Mouse (Mus musculus) heart, embryonic 15.5 days (tissue): ENCODE measurements around the gene Zfp142. TPM values are rescaled to one million over a fixed set of nuclear protein-coding genes. Genes with fewer than 3 reads are reported as not detected.

Experiments
- ATAC-seq: fragments of 200-750 bp; cut with Nextera tagmentation; replicated peaks from 2 replicates; pipeline ENCODE4 v1.8.0; 2017; ENCODE audit warnings: low read depth, moderate TSS enrichment; ENCODE audit not compliant: insufficient number of reproducible peaks, insufficient read depth, low FRiP score
- H3K27ac ChIP-seq: fragments of 300-500 bp; sonication (generic); 2 replicates; pipeline ENCODE4 v1.5.1; 2015; ENCODE audit warnings: mild to moderate bottlenecking, inconsistent platforms
- H3K27me3 ChIP-seq: fragments of 300-500 bp; sonication (generic); 2 replicates; pipeline ENCODE4 v1.6.1; 2015; ENCODE audit warnings: inconsistent platforms
- H3K36me3 ChIP-seq: fragments of 300-500 bp; sonication (generic); 2 replicates; pipeline ENCODE4 v1.6.1; 2015; ENCODE audit warnings: mild to moderate bottlenecking, inconsistent platforms
- H3K4me1 ChIP-seq: fragments of 300-500 bp; sonication (generic); replicated peaks from 2 replicates; pipeline ENCODE4 v1.6.1; 2015; ENCODE audit warnings: inconsistent platforms
- H3K4me2 ChIP-seq: fragments of 300-500 bp; sonication (generic); 2 replicates; pipeline ENCODE4 v1.6.1; 2015; ENCODE audit warnings: inconsistent platforms, mild to moderate bottlenecking, moderate library complexity
- H3K4me3 ChIP-seq: fragments of 300-500 bp; sonication (generic); 2 replicates; pipeline ENCODE4 v1.5.1; 2015; ENCODE audit warnings: mild to moderate bottlenecking, inconsistent platforms
- H3K9ac ChIP-seq: fragments of 300-500 bp; sonication (generic); 2 replicates; pipeline ENCODE4 v1.6.1; 2015; ENCODE audit warnings: mild to moderate bottlenecking, inconsistent platforms
- H3K9me3 ChIP-seq: fragments of 300-500 bp; sonication (generic); replicated peaks from 2 replicates; pipeline ENCODE4 v1.6.1; 2016; ENCODE audit warnings: inconsistent platforms
- WGBS: fragments of 180-500 bp; shearing (Covaris S2); methylation state at CpG from one replicate; pipeline ENCODE4 v1.1.7; 2015; ENCODE audit warnings: mixed read lengths; 5-methylcytosine and 5-hydroxymethylcytosine counted together
- polyA plus RNA-seq: library from polyadenylated mRNA; unstranded; fragments of >200 nt; fragmentation: Nextera tagmentation; extraction: Ambion mirVana; gene quantifications from 2 replicates; pipeline ENCODE4 v1.2.1, GENCODE M21; 2015

Gene Zfp142
- polyA plus RNA-seq: 4.4 and 6.0 TPM in 2 replicates

GRCm38 (mm10) chr1:74587773-74588445 is at the start of gene Zfp142, which contains the start of gene Bcs1l:
Gene Zfp142 (minus strand): TSS chr1:74588246.
Gene Bcs1l (plus strand): TSS chr1:74588289.
- H3K4me1 ChIP-seq: peaks cover 34% of the 10 kb centered on the region
- peak; percentile 99 for ATAC-seq
- H3K27ac ChIP-seq: peak within 1 kb of the TSS; percentile 88
- H3K36me3 ChIP-seq: peaks cover 23% of the 10 kb centered on the region
- H3K27me3 ChIP-seq: no peaks in the 10 kb centered on the region
- H3K4me2 ChIP-seq: peak within 1 kb of the TSS; percentile 76
- WGBS: 0% methylated on average over 48 of the region's 48 CpGs
- no peaks in the 10 kb centered on the region for H3K9me3 ChIP-seq
- peak within 1 kb of the TSS; percentile 86 for H3K9ac ChIP-seq
- H3K4me3 ChIP-seq: peak within 1 kb of the TSS; percentile 80

GRCm38 (mm10) chr1:74632734-74633133 is 44.7 kb upstream of the Zfp142 start:
- WGBS: 69% methylated on average over 4 of the region's 4 CpGs
- H3K27me3 ChIP-seq: no peaks in the 10 kb centered on the region
- no peak overlapping the region for H3K9ac ChIP-seq
- no peaks in the 10 kb centered on the region for H3K4me1 ChIP-seq
- H3K9me3 ChIP-seq: no peaks in the 10 kb centered on the region
- ATAC-seq: no peak
- H3K4me3 ChIP-seq: no peak overlapping the region
- no peak overlapping the region for H3K4me2 ChIP-seq
- no peaks in the 10 kb centered on the region for H3K36me3 ChIP-seq
- H3K27ac ChIP-seq: no peak overlapping the region

DNA sequence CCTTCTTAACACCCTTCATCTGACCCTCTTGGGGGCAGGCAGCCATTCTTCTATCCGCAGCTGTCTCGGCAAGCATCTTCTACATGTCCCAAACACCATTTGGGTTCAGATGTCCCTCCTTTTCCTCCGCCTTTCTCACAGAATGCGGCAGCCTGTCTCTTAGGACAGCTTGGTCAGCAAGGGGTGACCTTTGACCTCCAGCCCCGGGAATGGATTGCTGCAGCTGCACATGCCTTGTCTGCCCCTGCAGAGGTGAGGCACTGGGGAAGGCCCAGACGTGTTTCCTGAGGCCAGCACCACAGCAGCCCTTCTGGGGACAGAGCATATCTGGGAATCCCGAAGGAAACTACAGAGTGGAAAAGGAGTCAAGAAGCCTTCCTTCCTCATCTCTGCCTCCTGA is 40.0 kb upstream of the Zfp142 start:
- H3K27me3 ChIP-seq: no peaks in the 10 kb centered on the region
- H3K4me3 ChIP-seq: no peak overlapping the region
- no peak overlapping the region for H3K4me2 ChIP-seq
- no peaks in the 10 kb centered on the region for H3K9me3 ChIP-seq
- H3K36me3 ChIP-seq: no peaks in the 10 kb centered on the region
- no peaks in the 10 kb centered on the region for H3K4me1 ChIP-seq
- 52% methylated on average over 7 of the region's 7 CpGs for WGBS
- H3K27ac ChIP-seq: no peak overlapping the region
- ATAC-seq: no peak
- H3K9ac ChIP-seq: no peak overlapping the region

GRCm38 (mm10) chr1:74626076-74626475 is 38.0 kb upstream of the Zfp142 start:
- Histone ChIP-seq H3K9me3 (no peaks in the 10 kb centered on the region), H3K4me1 (no peaks in the 10 kb centered on the region), H3K27me3 (no peaks in the 10 kb centered on the region), H3K27ac (no peak overlapping the region), H3K4me2 (no peak overlapping the region), H3K36me3 (no peaks in the 10 kb centered on the region), H3K4me3 (no peak overlapping the region), H3K9ac (no peak overlapping the region)
- ATAC-seq: no peak
- WGBS: 65% methylated on average over 4 of the region's 4 CpGs

DNA sequence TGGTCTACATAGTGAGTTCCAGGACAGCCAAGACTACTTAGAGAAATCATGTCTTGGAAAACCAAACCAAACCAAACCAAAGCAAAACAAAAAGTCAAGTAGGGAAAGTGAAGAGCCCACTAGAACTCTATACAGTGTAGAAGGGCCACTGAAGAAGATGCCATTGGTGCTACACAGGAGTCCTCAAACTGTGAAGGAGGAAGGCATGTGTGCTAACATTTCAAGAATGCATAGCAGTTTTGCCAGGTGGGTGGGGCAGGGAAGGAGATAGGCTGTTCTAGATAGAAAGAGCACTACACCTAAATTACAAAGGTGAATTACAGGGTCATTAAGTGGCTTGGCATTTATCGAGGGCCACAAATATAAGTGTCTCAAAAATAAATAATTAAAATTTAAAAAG is 36.1 kb upstream of the Zfp142 start:
- H3K27me3 ChIP-seq: no peaks in the 10 kb centered on the region
- no peak overlapping the region for H3K4me3 ChIP-seq
- 91% methylated on average over 1 of the region's 1 CpGs for WGBS
- no peaks in the 10 kb centered on the region for H3K4me1 ChIP-seq
- H3K4me2 ChIP-seq: no peak overlapping the region
- no peak overlapping the region for H3K27ac ChIP-seq
- H3K9ac ChIP-seq: no peak overlapping the region
- no peak for ATAC-seq
- H3K36me3 ChIP-seq: no peaks in the 10 kb centered on the region
- H3K9me3 ChIP-seq: no peaks in the 10 kb centered on the region

- Histone ChIP-seq H3K27me3 (no peaks in the 10 kb centered on the region), H3K27ac (peak within 1 kb of the TSS; percentile 57), H3K4me3 (peak within 1 kb of the TSS; percentile 86), H3K4me1 (peaks cover 14% of the 10 kb centered on the region), H3K4me2 (peak within 1 kb of the TSS; percentile 84), H3K9ac (peak within 1 kb of the TSS; percentile 76), H3K9me3 (no peaks in the 10 kb centered on the region), H3K36me3 (peaks cover 21% of the 10 kb centered on the region; the same call in 1 of the 2 replicates)
- 9% methylated on average over 25 of the region's 25 CpGs for WGBS
- peak; percentile 76 for ATAC-seq
Observed at GRCm38 (mm10) chr1:74601267-74601962, 13.4 kb upstream of the Zfp142 start, which contains the start of the genes Rnf25 and Stk36. Gene Rnf25 (minus strand): TSS chr1:74601397. Gene Stk36 (plus strand): TSS chr1:74601445.

GRCm38 (mm10) chr1:74600501-74601266 is 12.6 kb upstream of the Zfp142 start:
- peak; percentile 37; the same call in 1 of the 2 replicates for ATAC-seq
- H3K9me3 ChIP-seq: no peaks in the 10 kb centered on the region
- no peaks in the 10 kb centered on the region for H3K27me3 ChIP-seq
- H3K4me2 ChIP-seq: peak overlapping the region; percentile 84
- peak overlapping the region; percentile 76 for H3K9ac ChIP-seq
- H3K36me3 ChIP-seq: peaks cover 28% of the 10 kb centered on the region
- WGBS: 9% methylated on average over 22 of the region's 26 CpGs
- H3K4me1 ChIP-seq: peaks cover 14% of the 10 kb centered on the region
- peak overlapping the region; percentile 86 for H3K4me3 ChIP-seq
- peak overlapping the region; percentile 57 for H3K27ac ChIP-seq

GRCm38 (mm10) chr1:74594434-74594833 is 6.4 kb upstream of the Zfp142 start:
- Histone ChIP-seq H3K4me2 (no peak overlapping the region), H3K9ac (no peak overlapping the region), H3K4me1 (0 out of 2 replicates have a peak, but pooled peaks cover under 1% of the 10 kb centered on the region), H3K36me3 (peaks cover 74% of the 10 kb centered on the region), H3K9me3 (no peaks in the 10 kb centered on the region), H3K4me3 (no peak overlapping the region), H3K27ac (no peak overlapping the region), H3K27me3 (no peaks in the 10 kb centered on the region)
- WGBS: 82% methylated on average over 8 of the region's 8 CpGs
- no peak for ATAC-seq

DNA sequence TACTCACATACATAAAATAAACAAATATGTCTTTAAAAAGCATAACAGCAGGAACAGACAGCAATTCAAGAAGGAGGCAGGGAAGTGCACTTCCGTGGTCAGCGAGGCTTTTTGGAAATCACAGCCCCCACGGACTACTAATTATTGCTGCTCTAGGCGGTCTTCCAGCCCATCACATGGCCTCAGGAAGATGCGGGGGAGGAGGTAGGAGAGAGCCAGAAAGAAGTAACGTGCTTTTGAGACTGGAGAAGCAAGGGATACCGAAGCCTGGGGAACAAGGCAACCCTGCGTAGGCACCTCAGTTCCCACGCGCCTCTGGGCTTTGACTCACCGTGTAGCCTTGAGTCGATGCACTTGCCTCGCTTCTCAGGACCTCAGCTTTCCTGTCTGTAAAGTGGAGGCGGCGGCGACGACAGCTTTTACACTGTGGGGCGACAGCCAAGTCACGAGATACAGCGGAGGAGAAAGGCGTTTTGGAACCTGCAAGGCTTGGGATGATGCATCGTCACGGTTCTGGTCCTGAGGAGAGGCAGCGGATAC is 743 bp downstream of the Zfp142 start:
- Histone ChIP-seq H3K27me3 (no peaks in the 10 kb centered on the region), H3K9me3 (no peaks in the 10 kb centered on the region), H3K9ac (peak overlapping the region; percentile 86), H3K4me2 (peak overlapping the region; percentile 76), H3K36me3 (peaks cover 23% of the 10 kb centered on the region), H3K4me1 (peaks cover 34% of the 10 kb centered on the region), H3K4me3 (peak overlapping the region; percentile 80), H3K27ac (peak overlapping the region; percentile 88)
- under 1% methylated on average over 24 of the region's 24 CpGs for WGBS
- ATAC-seq: no peak

- peak overlapping the region; percentile 64 for H3K27ac ChIP-seq
Observed at GRCm38 (mm10) chr1:74584616-74585398, 3.2 kb downstream of the Zfp142 start.

More at GRCm38 (mm10) chr1:74584616-74585398, 3.2 kb downstream of the Zfp142 start:
- H3K9ac ChIP-seq: no peak overlapping the region
- H3K9me3 ChIP-seq: no peaks in the 10 kb centered on the region
- peaks cover 23% of the 10 kb centered on the region for H3K36me3 ChIP-seq
- no peaks in the 10 kb centered on the region for H3K27me3 ChIP-seq
- no peak overlapping the region for H3K4me3 ChIP-seq
- peak overlapping the region; percentile 6; the same call in 1 of the 2 replicates for H3K4me2 ChIP-seq
- ATAC-seq: no peak
- peaks cover 34% of the 10 kb centered on the region for H3K4me1 ChIP-seq
- WGBS: 66% methylated on average over 3 of the region's 3 CpGs
